Comparison of ENCODE assay signal across 12 mouse cellular contexts in the genomic region with DNA sequence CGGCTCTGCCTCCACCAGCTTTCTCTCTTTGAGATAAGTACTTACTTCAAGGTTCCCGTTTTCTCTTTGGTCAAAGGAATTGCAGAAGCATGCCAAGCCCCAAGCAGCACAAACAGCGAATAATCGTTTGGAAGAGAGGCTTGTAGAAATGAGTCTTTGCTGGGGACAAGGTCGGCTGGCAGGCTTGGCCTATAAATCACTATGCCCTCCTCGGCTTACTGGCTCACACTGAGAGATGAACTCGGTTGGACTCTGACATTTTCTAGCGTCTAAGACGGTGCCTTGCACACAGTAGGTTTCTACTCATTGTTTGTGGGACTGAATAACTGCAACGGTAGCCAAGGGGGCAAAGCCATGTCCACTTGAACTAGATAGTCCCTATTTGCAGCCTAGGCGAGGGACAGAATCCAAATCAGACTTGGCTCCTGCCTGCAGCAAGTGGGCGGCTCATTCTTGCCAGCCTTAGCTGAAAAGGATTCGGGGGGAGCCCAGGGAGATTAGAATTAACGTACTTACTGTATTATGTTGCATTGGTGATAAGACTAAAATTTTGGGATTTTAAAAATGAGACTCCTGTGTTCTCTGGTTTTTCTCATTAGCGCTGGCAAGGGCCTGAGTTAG.
A peak's percentile ranks its signal among the peaks of the same experiment; 100 is the strongest.
DNase-seq lines count a peak whose midpoint lies in the region; ATAC-seq and TF ChIP-seq lines count a peak whose summit lies in the region.
"Had no signal": no experiment of that assay in that cellular context is flagged by ENCODE, and none has a peak within 500 bp of the region (broad histone marks: within the 10 kb centered on the region; RNA-seq: fewer than 3 reads in every experiment).

No protein-coding gene starts in this region.

- 74% methylated on average over 15 of the region's 15 CpGs for WGBS in forebrain, embryonic 14.5 days
- WGBS in forebrain, embryonic 11.5 days: 88% methylated on average over 15 of the region's 15 CpGs
- 44% methylated on average over 15 of the region's 15 CpGs for WGBS in hindbrain, postnatal 0 days
- WGBS in hindbrain, embryonic 14.5 days: 68% methylated on average over 15 of the region's 15 CpGs
- 59% methylated on average over 15 of the region's 15 CpGs for whole genome bisulfite sequencing in intestine, embryonic 16.5 days

- TF ChIP-seq CTCF in hindbrain, postnatal 0 days (IDR thresholded peaks at IDR 0.05; ENCODE audit: low read depth): no peak

- no peak for DNase-seq in forebrain, embryonic 14.5 days (ENCODE audit: low spot score)
- no peak for DNase-seq in forebrain, embryonic 11.5 days (ENCODE audit: low spot score)
- DNase-seq in hindbrain, postnatal 0 days (ENCODE audit: low spot score): peak; percentile 37
- DNase-seq in hindbrain, embryonic 14.5 days (ENCODE audit: low spot score): no peak
- peak; percentile 64 to 68 for DNase-seq in right cerebral cortex, adult 2 months (ENCODE audit: low spot score in 2 of 2)
- no peak for DNase-seq in right cerebral cortex, postnatal 14 days
- DNase-seq in spleen, postnatal 14 days (ENCODE audit: low spot score in 2 of 2): no peak
- DNase-seq: kidney, postnatal 25 days had no signal

- no peak overlapping the region for H3K4me3 ChIP-seq in forebrain, embryonic 14.5 days (ENCODE audit: low read depth, low read length)
- no peak overlapping the region for H3K4me3 ChIP-seq in forebrain, embryonic 11.5 days (ENCODE audit: low read depth, low read length)
- H3K4me3 ChIP-seq in hindbrain, postnatal 0 days (ENCODE audit: low read length): no peak overlapping the region
- H3K4me3 ChIP-seq in hindbrain, embryonic 14.5 days (replicated peaks; ENCODE audit: low read length): no peak overlapping the region
- H3K4me3 ChIP-seq in intestine, embryonic 16.5 days (ENCODE audit: low read length): no peak overlapping the region
- H3K4me3 ChIP-seq: erythroblast, embryonic 14.5 days; stomach, embryonic 15.5 days had no signal

- no peaks in the 10 kb centered on the region for H3K36me3 ChIP-seq in forebrain, embryonic 14.5 days (ENCODE audit: control insufficient read depth, insufficient read depth, low read length)
- H3K36me3 ChIP-seq in forebrain, embryonic 11.5 days (ENCODE audit: control insufficient read depth, insufficient read depth, low read length): no peaks in the 10 kb centered on the region
- H3K36me3 ChIP-seq in hindbrain, postnatal 0 days (ENCODE audit: insufficient read depth, low read length): no peaks in the 10 kb centered on the region
- H3K36me3 ChIP-seq in hindbrain, embryonic 14.5 days (replicated peaks; ENCODE audit: control insufficient read depth, insufficient read depth): no peaks in the 10 kb centered on the region
- no peaks in the 10 kb centered on the region for H3K36me3 ChIP-seq in intestine, embryonic 16.5 days (ENCODE audit: control insufficient read depth, insufficient read depth, low read length)
- H3K36me3 ChIP-seq: stomach, embryonic 15.5 days had no signal

- H3K4me2 ChIP-seq in forebrain, embryonic 14.5 days (ENCODE audit: low read length): no peak overlapping the region
- no peak overlapping the region for H3K4me2 ChIP-seq in forebrain, embryonic 11.5 days (ENCODE audit: low read depth, low read length, severe bottlenecking)
- no peak overlapping the region for H3K4me2 ChIP-seq in hindbrain, postnatal 0 days (ENCODE audit: low read depth, low read length)
- no peak overlapping the region for H3K4me2 ChIP-seq in hindbrain, embryonic 14.5 days (replicated peaks)
- no peak overlapping the region for H3K4me2 ChIP-seq in intestine, embryonic 16.5 days (ENCODE audit: low read depth, low read length)
- H3K4me2 ChIP-seq: liver, embryonic 11.5 days; stomach, embryonic 15.5 days had no signal

- no peak overlapping the region for H3K9ac ChIP-seq in forebrain, embryonic 14.5 days (ENCODE audit: low read length)
- H3K9ac ChIP-seq in forebrain, embryonic 11.5 days (ENCODE audit: low read length): no peak overlapping the region
- H3K9ac ChIP-seq in hindbrain, postnatal 0 days (replicated peaks; ENCODE audit: low read length): no peak overlapping the region; the same call in 1 of the 2 replicates
- no peak overlapping the region for H3K9ac ChIP-seq in hindbrain, embryonic 14.5 days
- H3K9ac ChIP-seq in intestine, embryonic 16.5 days (ENCODE audit: low read depth, low read length): no peak overlapping the region
- H3K9ac ChIP-seq: stomach, embryonic 15.5 days had no signal

- no peaks in the 10 kb centered on the region for H3K9me3 ChIP-seq in forebrain, embryonic 14.5 days (replicated peaks; ENCODE audit: control insufficient read depth, low read length)
- H3K9me3 ChIP-seq in forebrain, embryonic 11.5 days (ENCODE audit: control insufficient read depth, low read length): no peaks in the 10 kb centered on the region
- no peaks in the 10 kb centered on the region for H3K9me3 ChIP-seq in hindbrain, postnatal 0 days (ENCODE audit: low read length)
- no peaks in the 10 kb centered on the region for H3K9me3 ChIP-seq in hindbrain, embryonic 14.5 days (ENCODE audit: control insufficient read depth, low read length)
- no peaks in the 10 kb centered on the region for H3K9me3 ChIP-seq in intestine, embryonic 16.5 days (ENCODE audit: control insufficient read depth, low read length)
- H3K9me3 ChIP-seq: stomach, embryonic 15.5 days had no signal

- H3K27me3 ChIP-seq in forebrain, embryonic 14.5 days (replicated peaks; ENCODE audit: control insufficient read depth, insufficient read depth, low read length): no peaks in the 10 kb centered on the region
- no peaks in the 10 kb centered on the region for H3K27me3 ChIP-seq in forebrain, embryonic 11.5 days (ENCODE audit: control insufficient read depth, insufficient read depth, low read length)
- no peaks in the 10 kb centered on the region for H3K27me3 ChIP-seq in hindbrain, postnatal 0 days (ENCODE audit: insufficient read depth, low read length)
- H3K27me3 ChIP-seq in hindbrain, embryonic 14.5 days (ENCODE audit: control insufficient read depth, insufficient read depth, low read length): no peaks in the 10 kb centered on the region
- H3K27me3 ChIP-seq in intestine, embryonic 16.5 days (replicated peaks; ENCODE audit: control insufficient read depth, insufficient read depth, low read length): no peaks in the 10 kb centered on the region
- H3K27me3 ChIP-seq: stomach, embryonic 15.5 days had no signal

- peak overlapping the region; percentile 17; the same call in 1 of the 2 replicates for H3K27ac ChIP-seq in forebrain, embryonic 14.5 days (ENCODE audit: low read depth, low read length)
- no peak overlapping the region for H3K27ac ChIP-seq in forebrain, embryonic 11.5 days (ENCODE audit: low read depth, low read length)
- peak overlapping the region; percentile 48; the same call in 1 of the 2 replicates for H3K27ac ChIP-seq in hindbrain, postnatal 0 days
- no peak overlapping the region; the same call in none of the 2 replicates for H3K27ac ChIP-seq in hindbrain, embryonic 14.5 days
- H3K27ac ChIP-seq in intestine, embryonic 16.5 days (ENCODE audit: low read length): no peak overlapping the region
- H3K27ac ChIP-seq: stomach, embryonic 15.5 days had no signal

- ATAC-seq in forebrain, embryonic 14.5 days: no peak
- no peak for ATAC-seq in forebrain, embryonic 11.5 days (replicated peaks; ENCODE audit: low FRiP score)
- no peak for ATAC-seq in hindbrain, postnatal 0 days
- no peak for ATAC-seq in hindbrain, embryonic 14.5 days (ENCODE audit: low FRiP score)
- no peak for ATAC-seq in intestine, embryonic 16.5 days

- peaks cover 20% of the 10 kb centered on the region for H3K4me1 ChIP-seq in forebrain, embryonic 14.5 days (ENCODE audit: control insufficient read depth, insufficient read depth, low read length)
- H3K4me1 ChIP-seq in forebrain, embryonic 11.5 days (replicated peaks; ENCODE audit: control insufficient read depth, insufficient read depth, low read length): peaks cover 5% of the 10 kb centered on the region; the same call in 1 of the 2 replicates
- H3K4me1 ChIP-seq in hindbrain, postnatal 0 days (ENCODE audit: insufficient read depth, low read length): peaks cover 27% of the 10 kb centered on the region
- H3K4me1 ChIP-seq in hindbrain, embryonic 14.5 days (replicated peaks; ENCODE audit: control insufficient read depth, insufficient read depth, low read length): peaks cover 9% of the 10 kb centered on the region
- peaks cover 4% of the 10 kb centered on the region; the same call in 1 of the 2 replicates for H3K4me1 ChIP-seq in intestine, embryonic 16.5 days (ENCODE audit: control insufficient read depth, insufficient read depth, low read length)

Comparison
In these comparisons a context has a peak if more than half of its experiments do, and no peak if none do; other contexts are left out.
1. DNase-seq: peak in hindbrain, postnatal 0 days (single experiment) and right cerebral cortex, adult 2 months (2 of 2); none in forebrain, embryonic 14.5 days (single experiment), forebrain, embryonic 11.5 days (single experiment), hindbrain, embryonic 14.5 days (single experiment), right cerebral cortex, postnatal 14 days (single experiment) and spleen, postnatal 14 days (0 of 2).
2. H3K27ac ChIP-seq: peak in forebrain, embryonic 14.5 days (single experiment) and hindbrain, postnatal 0 days (single experiment); none in forebrain, embryonic 11.5 days (single experiment), hindbrain, embryonic 14.5 days (single experiment) and intestine, embryonic 16.5 days (single experiment).